Mouse (Mus musculus): Measurements from ENCODE around the gene Mtor.

DNA sequence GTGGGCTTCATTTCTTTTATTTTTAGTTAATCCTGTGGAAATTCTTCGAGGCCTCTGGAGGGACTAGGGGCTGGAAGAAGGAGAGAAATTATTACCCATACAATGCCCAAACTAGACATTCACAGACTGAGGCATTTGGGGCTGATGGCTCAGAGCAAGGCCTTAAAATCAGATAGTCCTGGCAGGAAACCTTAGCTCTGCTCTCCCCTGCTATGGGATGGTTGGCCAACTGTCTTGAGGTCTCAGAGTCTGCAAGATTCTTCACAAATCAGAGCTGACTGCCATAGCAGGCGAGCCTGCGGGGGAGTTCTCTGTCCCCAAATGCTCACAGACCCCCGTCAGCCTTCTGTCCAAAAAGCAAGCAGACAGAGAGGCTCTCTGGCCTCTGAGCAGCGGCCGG lies 30.9 kb upstream of the Mtor start:
- TF ChIP-seq CTCF (IDR thresholded peaks at IDR 0.05; ENCODE audit: extremely low read depth, insufficient read depth, low read length) (no peak), POLR2A (IDR thresholded peaks at IDR 0.05; ENCODE audit: extremely low read depth, insufficient read depth, low read length) (no peak)

Data from cortical plate, adult 2 months (tissue).